Mouse (Mus musculus) testis, adult 2 months (tissue): ENCODE measurements around the gene Mturn.

Experiments used
- CTCF ChIP-seq: fragments of 200-500 bp; IDR thresholded peaks from 2 replicates; pipeline ENCODE4 v1.5.1; 2012; ENCODE audit warnings: low read depth, mild to moderate bottlenecking, inconsistent platforms, low read length, moderate library complexity; ENCODE audit not compliant: control insufficient read depth, insufficient read depth, insufficient replicate concordance
- POLR2A ChIP-seq: fragments of 200-500 bp; IDR thresholded peaks from 2 replicates; pipeline ENCODE4 v1.6.1; 2012; ENCODE audit warnings: low read depth, mild to moderate bottlenecking, inconsistent platforms, low read length, moderate library complexity; ENCODE audit not compliant: control insufficient read depth

- TF ChIP-seq CTCF (no peak), POLR2A (no peak)
Measured at GRCm38 (mm10) chr6:54689686-54690085, 8.3 kb downstream of the Mturn start.
